Mouse (Mus musculus): ENCODE measurements around the gene Rhox2h. TPM values are rescaled to one million over a fixed set of nuclear protein-coding genes. Genes with fewer than 3 reads are reported as not detected.

Gene Rhox2h
- not detected for polyA plus RNA-seq (2014; fragmentation: Illumina TruSeq; extraction: RNeasy Lipid Tissue Mini Kit (QIAGEN cat#74804); ENCODE audit: low read depth, low replicate concordance)

DNA sequence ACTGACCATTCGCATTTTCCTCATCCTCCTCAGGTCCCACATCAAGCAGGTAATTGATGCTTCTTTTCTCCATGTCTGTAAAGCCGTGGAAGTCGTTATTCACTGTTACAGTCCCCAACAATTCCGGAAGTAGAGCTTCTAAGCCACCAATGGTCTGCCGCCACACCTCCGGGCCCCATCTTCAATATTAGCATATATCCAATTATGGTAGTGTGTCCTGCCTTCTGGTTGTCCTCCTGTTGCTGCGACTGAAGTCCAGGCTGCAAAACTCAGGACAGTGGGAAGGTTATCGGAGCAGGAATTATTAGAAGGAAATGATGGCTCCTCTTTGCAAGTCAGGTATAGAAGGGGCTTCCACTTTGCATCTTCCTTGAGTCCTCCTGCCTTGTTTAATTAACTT, at the start of gene Rhox2h:
TSS of gene Rhox2h (minus strand) at position 101 of the 400 bp plus-strand sequence.

DNA sequence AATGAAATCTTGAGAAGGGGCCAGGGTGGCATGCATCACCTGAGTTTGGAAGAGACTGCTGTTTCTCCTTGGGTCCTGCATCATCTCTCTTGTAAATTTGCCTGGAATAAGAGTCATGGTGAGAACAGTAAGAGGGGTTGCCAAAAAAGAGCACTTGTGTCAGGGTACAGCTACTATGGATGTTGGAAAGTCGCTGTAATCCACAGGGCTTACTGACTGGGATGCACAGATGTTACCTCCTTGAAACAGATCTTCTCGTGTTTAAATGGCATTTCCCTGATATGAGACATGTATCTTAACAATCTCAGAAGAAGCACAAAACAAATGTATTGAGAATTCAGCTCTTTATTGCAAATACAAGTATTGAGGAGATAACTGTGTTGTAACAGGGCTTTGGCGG, 4.4 kb downstream of the Rhox2h start, which contains the start of gene Rhox3h:
TSS of gene Rhox3h (minus strand) at position 101 of the 400 bp plus-strand sequence.

DNA sequence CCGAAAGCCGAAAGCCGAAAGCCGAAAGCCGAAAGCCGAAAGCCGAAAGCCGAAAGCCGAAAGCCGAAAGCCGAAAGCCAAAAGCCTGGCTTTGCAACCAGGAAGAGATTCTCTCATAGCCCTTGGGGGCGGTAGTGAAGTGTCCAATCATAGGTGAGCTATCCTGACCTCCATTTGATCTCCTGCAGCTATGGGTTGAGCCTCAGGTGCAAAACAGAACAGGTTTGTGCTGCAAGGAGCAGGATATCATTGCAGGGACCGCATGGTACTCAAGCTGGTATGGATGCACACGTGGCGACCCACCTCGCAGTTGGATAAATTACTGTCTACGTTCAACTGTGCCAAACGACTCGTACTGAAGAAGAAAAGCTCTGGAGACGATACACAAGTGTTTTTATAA, 21.9 kb downstream of the Rhox2h start, which contains the start of gene Rhox4g:
TSS of gene Rhox4g (minus strand) at position 101 of the 400 bp plus-strand sequence.

DNA sequence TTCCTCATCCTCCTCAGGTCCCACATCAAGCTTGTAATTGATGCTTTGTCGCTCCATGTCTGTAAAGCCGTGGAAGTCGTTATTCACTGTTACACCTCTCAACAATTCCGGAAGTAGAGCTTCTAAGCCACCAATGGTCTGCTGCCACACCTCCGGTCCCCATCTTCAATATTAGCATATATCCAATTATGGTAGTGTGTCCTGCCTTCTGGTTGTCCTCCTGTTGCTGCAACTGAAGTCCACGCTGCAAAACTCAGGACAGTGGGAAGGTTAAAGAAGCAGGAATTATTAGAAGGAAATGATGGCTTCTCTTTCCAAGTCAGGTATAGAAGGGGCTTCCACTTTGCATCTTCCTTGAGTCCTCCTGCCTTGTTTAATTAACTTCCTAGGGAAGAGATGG, 29.7 kb downstream of the Rhox2h start, which contains the start of gene Rhox2g:
TSS of gene Rhox2g (minus strand) at position 101 of the 400 bp plus-strand sequence.

DNA sequence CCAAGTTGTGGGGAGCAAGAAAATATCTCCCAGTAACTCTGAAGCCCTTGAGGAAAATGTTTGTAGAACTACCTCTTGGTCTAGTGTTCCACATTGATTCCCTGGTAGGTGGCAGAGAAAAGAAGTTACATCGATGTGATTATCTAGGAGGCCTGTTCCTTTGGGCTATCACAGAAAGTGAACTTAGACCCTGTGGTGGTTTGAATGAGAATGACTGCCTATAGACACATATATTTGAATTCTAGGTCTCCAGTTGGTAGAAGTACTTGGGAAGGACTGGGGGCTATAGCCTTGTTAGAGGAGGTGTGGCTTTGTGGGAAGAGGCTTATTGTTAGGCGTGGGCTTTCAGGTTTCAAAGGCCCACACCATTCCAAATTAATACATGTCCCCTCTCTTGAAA, 44.6 kb downstream of the Rhox2h start, which contains the start of gene Rhox3g:
TSS of gene Rhox3g (minus strand) at position 101 of the 400 bp plus-strand sequence.

Other genes with a start within 250 kb of the Rhox2h start
- not detected for gene Rhox4b, start 240.8 kb downstream of the Rhox2h start, polyA plus RNA-seq (2014; fragmentation: Illumina TruSeq; extraction: RNeasy Lipid Tissue Mini Kit (QIAGEN cat#74804); ENCODE audit: low read depth, low replicate concordance)
- gene Rhox2c, start 219.6 kb downstream of the Rhox2h start, polyA plus RNA-seq (2014; fragmentation: Illumina TruSeq; extraction: RNeasy Lipid Tissue Mini Kit (QIAGEN cat#74804); ENCODE audit: low read depth, low replicate concordance) = not detected
- gene Rhox3c, start 214.7 kb downstream of the Rhox2h start, polyA plus RNA-seq (2014; fragmentation: Illumina TruSeq; extraction: RNeasy Lipid Tissue Mini Kit (QIAGEN cat#74804); ENCODE audit: low read depth, low replicate concordance) = not detected
- not detected for gene Rhox4c, start 192.9 kb downstream of the Rhox2h start, polyA plus RNA-seq (2014; fragmentation: Illumina TruSeq; extraction: RNeasy Lipid Tissue Mini Kit (QIAGEN cat#74804); ENCODE audit: low read depth, low replicate concordance)
- not detected for gene Rhox2d, start 179.8 kb downstream of the Rhox2h start, polyA plus RNA-seq (2014; fragmentation: Illumina TruSeq; extraction: RNeasy Lipid Tissue Mini Kit (QIAGEN cat#74804); ENCODE audit: low read depth, low replicate concordance)
- not detected for gene Rhox4d, start 158.9 kb downstream of the Rhox2h start, polyA plus RNA-seq (2014; fragmentation: Illumina TruSeq; extraction: RNeasy Lipid Tissue Mini Kit (QIAGEN cat#74804); ENCODE audit: low read depth, low replicate concordance)
- not detected for gene Rhox2e, start 142.8 kb downstream of the Rhox2h start, polyA plus RNA-seq (2014; fragmentation: Illumina TruSeq; extraction: RNeasy Lipid Tissue Mini Kit (QIAGEN cat#74804); ENCODE audit: low read depth, low replicate concordance)
- gene Rhox3e, start 131.3 kb downstream of the Rhox2h start, polyA plus RNA-seq (2014; fragmentation: Illumina TruSeq; extraction: RNeasy Lipid Tissue Mini Kit (QIAGEN cat#74804); ENCODE audit: low read depth, low replicate concordance) = not detected
- not detected for gene Rhox4e, start 115.9 kb downstream of the Rhox2h start, polyA plus RNA-seq (2014; fragmentation: Illumina TruSeq; extraction: RNeasy Lipid Tissue Mini Kit (QIAGEN cat#74804); ENCODE audit: low read depth, low replicate concordance)
- gene Rhox2f, start 101.9 kb downstream of the Rhox2h start, polyA plus RNA-seq (2014; fragmentation: Illumina TruSeq; extraction: RNeasy Lipid Tissue Mini Kit (QIAGEN cat#74804); ENCODE audit: low read depth, low replicate concordance) = not detected
- gene Rhox3f, start 92.3 kb downstream of the Rhox2h start, polyA plus RNA-seq (2014; fragmentation: Illumina TruSeq; extraction: RNeasy Lipid Tissue Mini Kit (QIAGEN cat#74804); ENCODE audit: low read depth, low replicate concordance) = not detected
- not detected for gene Rhox4f, start 65.6 kb downstream of the Rhox2h start, polyA plus RNA-seq (2014; fragmentation: Illumina TruSeq; extraction: RNeasy Lipid Tissue Mini Kit (QIAGEN cat#74804); ENCODE audit: low read depth, low replicate concordance)
- gene Rhox3g, start 44.7 kb downstream of the Rhox2h start, polyA plus RNA-seq (2014; fragmentation: Illumina TruSeq; extraction: RNeasy Lipid Tissue Mini Kit (QIAGEN cat#74804); ENCODE audit: low read depth, low replicate concordance) = not detected
- gene Rhox2g, start 29.8 kb downstream of the Rhox2h start, polyA plus RNA-seq (2014; fragmentation: Illumina TruSeq; extraction: RNeasy Lipid Tissue Mini Kit (QIAGEN cat#74804); ENCODE audit: low read depth, low replicate concordance) = not detected
- gene Rhox4g, start 21.9 kb downstream of the Rhox2h start, polyA plus RNA-seq (2014; fragmentation: Illumina TruSeq; extraction: RNeasy Lipid Tissue Mini Kit (QIAGEN cat#74804); ENCODE audit: low read depth, low replicate concordance) = not detected
- not detected for gene Rhox3h, start 4.5 kb downstream of the Rhox2h start, polyA plus RNA-seq (2014; fragmentation: Illumina TruSeq; extraction: RNeasy Lipid Tissue Mini Kit (QIAGEN cat#74804); ENCODE audit: low read depth, low replicate concordance)
- gene Rhox5, start 131.6 kb upstream of the Rhox2h start, polyA plus RNA-seq (2014; fragmentation: Illumina TruSeq; extraction: RNeasy Lipid Tissue Mini Kit (QIAGEN cat#74804); ENCODE audit: low read depth, low replicate concordance) = not detected
- gene Rhox6, start 153.6 kb upstream of the Rhox2h start, polyA plus RNA-seq (2014; fragmentation: Illumina TruSeq; extraction: RNeasy Lipid Tissue Mini Kit (QIAGEN cat#74804); ENCODE audit: low read depth, low replicate concordance) = not detected
- gene Rhox7a, start 158.4 kb upstream of the Rhox2h start, polyA plus RNA-seq (2014; fragmentation: Illumina TruSeq; extraction: RNeasy Lipid Tissue Mini Kit (QIAGEN cat#74804); ENCODE audit: low read depth, low replicate concordance) = not detected
- gene Rhox8, start 205.7 kb upstream of the Rhox2h start, polyA plus RNA-seq (2014; fragmentation: Illumina TruSeq; extraction: RNeasy Lipid Tissue Mini Kit (QIAGEN cat#74804); ENCODE audit: low read depth, low replicate concordance) = not detected
- gene Rhox7b, start 224.0 kb upstream of the Rhox2h start, polyA plus RNA-seq (2014; fragmentation: Illumina TruSeq; extraction: RNeasy Lipid Tissue Mini Kit (QIAGEN cat#74804); ENCODE audit: low read depth, low replicate concordance) = not detected
- not detected for gene Rhox9, start 228.5 kb upstream of the Rhox2h start, polyA plus RNA-seq (2014; fragmentation: Illumina TruSeq; extraction: RNeasy Lipid Tissue Mini Kit (QIAGEN cat#74804); ENCODE audit: low read depth, low replicate concordance)